ENCODE assay signal across 13 mouse cellular contexts in genomic region chr8:45755972-45756371, GRCm38 (mm10).
"Had no signal": no experiment of that assay in that cellular context is flagged by ENCODE, and none has a peak within 500 bp of the region (broad histone marks: within the 10 kb centered on the region; RNA-seq: fewer than 3 reads in every experiment).

No protein-coding gene starts in this region.

- H3K4me1 ChIP-seq: limb, embryonic 10.5 days; liver, embryonic 15.5 days; midbrain, embryonic 13.5 days; neural tube, embryonic 12.5 days; stomach, embryonic 15.5 days had no signal

- H3K4me2 ChIP-seq: liver, embryonic 11.5 days; liver, embryonic 15.5 days; midbrain, embryonic 13.5 days; neural tube, embryonic 12.5 days; stomach, embryonic 15.5 days had no signal

- ATAC-seq: lung, postnatal 0 days had no signal

- H3K9ac ChIP-seq: liver, embryonic 15.5 days; midbrain, embryonic 13.5 days; neural tube, embryonic 12.5 days; stomach, embryonic 15.5 days had no signal

- H3K27me3 ChIP-seq: liver, embryonic 15.5 days; midbrain, embryonic 13.5 days; neural tube, embryonic 12.5 days; stomach, embryonic 15.5 days had no signal

- H3K36me3 ChIP-seq: limb, embryonic 10.5 days; liver, embryonic 15.5 days; neural tube, embryonic 12.5 days had no signal

- DNase-seq: kidney, postnatal 25 days; lung, adult 2 months; lung, postnatal 36 days; right cerebral cortex, postnatal 4 days; thymus, adult 2 months; thymus, postnatal 25 days had no signal

- H3K27ac ChIP-seq: limb, embryonic 10.5 days; liver, embryonic 15.5 days; neural tube, embryonic 12.5 days; stomach, embryonic 15.5 days had no signal

- H3K9me3 ChIP-seq: limb, embryonic 10.5 days; liver, embryonic 15.5 days; midbrain, embryonic 13.5 days; neural tube, embryonic 12.5 days; stomach, embryonic 15.5 days had no signal

- H3K4me3 ChIP-seq: limb, embryonic 10.5 days; liver, embryonic 15.5 days; midbrain, embryonic 13.5 days; neural tube, embryonic 12.5 days; stomach, embryonic 15.5 days had no signal
